Comparison of ENCODE assay signal across 8 mouse cellular contexts in the genomic region with DNA sequence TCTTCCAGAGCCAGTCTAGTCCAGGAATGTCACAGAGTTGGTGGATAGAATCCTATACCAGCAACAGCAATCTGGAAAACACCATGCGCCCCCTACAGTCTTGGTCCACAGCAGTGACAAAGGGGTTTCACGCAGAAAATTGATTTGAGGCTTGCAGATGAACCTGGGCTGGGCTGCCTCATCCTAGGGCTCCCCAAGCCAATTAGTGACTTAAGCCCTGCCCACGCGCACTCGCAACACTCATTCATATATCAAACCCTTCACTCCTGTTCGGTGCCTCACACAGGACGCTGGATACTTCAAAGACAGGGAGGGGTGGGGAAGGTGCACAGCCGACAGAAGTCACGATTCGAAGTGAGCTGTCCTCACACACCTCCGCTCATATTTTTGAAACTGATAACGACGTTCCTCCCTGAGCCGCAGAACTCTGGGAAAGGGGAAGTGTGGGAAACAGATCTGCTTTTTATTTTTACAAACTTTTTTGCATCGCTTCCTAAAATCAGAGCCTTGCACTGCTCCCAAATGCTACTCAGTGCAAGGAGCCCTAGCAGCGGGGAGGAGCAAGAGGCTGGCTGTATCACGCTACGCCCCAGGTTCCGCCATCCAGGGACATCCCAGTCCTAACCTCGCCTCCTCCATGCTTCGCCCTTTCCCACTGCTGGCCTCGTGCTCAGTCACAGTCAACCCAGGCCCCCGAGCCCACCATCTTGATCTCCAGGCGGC. TPM values are rescaled to one million over a fixed set of nuclear protein-coding genes. Genes with fewer than 3 reads are reported as not detected.
DNase-seq lines count a peak whose midpoint lies in the region; ATAC-seq lines count a peak whose summit lies in the region.

No protein-coding gene starts in this region.

- H3K9me3 ChIP-seq in embryonic facial prominence, embryonic 15.5 days (replicated peaks): no peaks in the 10 kb centered on the region
- no peaks in the 10 kb centered on the region for H3K9me3 ChIP-seq in intestine, embryonic 14.5 days (ENCODE audit: control insufficient read depth, low read length)
- no peaks in the 10 kb centered on the region for H3K9me3 ChIP-seq in stomach, embryonic 14.5 days (ENCODE audit: control insufficient read depth, low read depth, low read length)

- H3K9ac ChIP-seq in embryonic facial prominence, embryonic 15.5 days: peak overlapping the region; percentile 47
- H3K9ac ChIP-seq in intestine, embryonic 14.5 days (ENCODE audit: low read length): peak overlapping the region; percentile 68
- H3K9ac ChIP-seq in stomach, embryonic 14.5 days (replicated peaks; ENCODE audit: low read depth, low read length): peak overlapping the region; percentile 39; the same call in 1 of the 2 replicates

- peaks cover 35% of the 10 kb centered on the region for H3K4me1 ChIP-seq in embryonic facial prominence, embryonic 15.5 days
- H3K4me1 ChIP-seq in intestine, embryonic 14.5 days (replicated peaks; ENCODE audit: control insufficient read depth, insufficient read depth, low read length): peaks cover 37% of the 10 kb centered on the region
- H3K4me1 ChIP-seq in stomach, embryonic 14.5 days (ENCODE audit: control insufficient read depth, insufficient read depth, low read length): peaks cover 23% of the 10 kb centered on the region; the same call in 1 of the 2 replicates

- no peaks in the 10 kb centered on the region for H3K27me3 ChIP-seq in embryonic facial prominence, embryonic 15.5 days
- H3K27me3 ChIP-seq in intestine, embryonic 14.5 days (replicated peaks; ENCODE audit: control insufficient read depth, insufficient read depth, low read length): no peaks in the 10 kb centered on the region
- no peaks in the 10 kb centered on the region for H3K27me3 ChIP-seq in stomach, embryonic 14.5 days (ENCODE audit: control insufficient read depth, insufficient read depth, low read length)

- H3K27ac ChIP-seq in embryonic facial prominence, embryonic 15.5 days (replicated peaks): peak overlapping the region; percentile 91
- peak overlapping the region; percentile 95 for H3K27ac ChIP-seq in intestine, embryonic 14.5 days (ENCODE audit: low read depth)
- H3K27ac ChIP-seq in stomach, embryonic 14.5 days (ENCODE audit: low read length): peak overlapping the region; percentile 92

- under 1% methylated on average over 24 of the region's 24 CpGs for WGBS in embryonic facial prominence, embryonic 15.5 days
- 1% methylated on average over 24 of the region's 24 CpGs for WGBS in intestine, embryonic 14.5 days
- under 1% methylated on average over 24 of the region's 24 CpGs for WGBS in stomach, embryonic 14.5 days

- ATAC-seq in embryonic facial prominence, embryonic 15.5 days (ENCODE audit: insufficient number of reproducible peaks, low FRiP score, low TSS enrichment, low read depth): peak; percentile 71
- peak; percentile 75 for ATAC-seq in intestine, embryonic 14.5 days (replicated peaks; ENCODE audit: low FRiP score, low TSS enrichment, low read depth)
- peak; percentile 51 for ATAC-seq in megakaryocyte, adult 5-6 weeks (ENCODE audit: poor library complexity, severe bottlenecking)
- peak; percentile 62 for ATAC-seq in stomach, embryonic 14.5 days (ENCODE audit: insufficient number of reproducible peaks, insufficient read depth, low FRiP score, low read depth)

- DNase-seq in layer of hippocampus, adult 9-11 months: peak; percentile 48
- DNase-seq in layer of hippocampus, adult 9-10 months (ENCODE audit: low spot score): no peak
- peak; percentile 71 for DNase-seq in ZHBTc4 (ENCODE audit: low read depth, low spot score)
- no peak for DNase-seq in intestine, embryonic 14.5 days (ENCODE audit: low spot score)
- no peak for DNase-seq in spleen, postnatal 36 days (ENCODE audit: low spot score in 2 of 2)

- no peaks in the 10 kb centered on the region for H3K36me3 ChIP-seq in embryonic facial prominence, embryonic 15.5 days
- H3K36me3 ChIP-seq in intestine, embryonic 14.5 days (ENCODE audit: control insufficient read depth, insufficient read depth, low read length): no peaks in the 10 kb centered on the region
- no peaks in the 10 kb centered on the region for H3K36me3 ChIP-seq in stomach, embryonic 14.5 days (ENCODE audit: control insufficient read depth, insufficient read depth, low read length)

- peak overlapping the region; percentile 65 for H3K4me3 ChIP-seq in embryonic facial prominence, embryonic 15.5 days (replicated peaks)
- peak overlapping the region; percentile 57 for H3K4me3 ChIP-seq in intestine, embryonic 14.5 days (ENCODE audit: low read depth, low read length)
- peak overlapping the region; percentile 65 for H3K4me3 ChIP-seq in stomach, embryonic 14.5 days (ENCODE audit: low read depth, low read length)

- peak overlapping the region; percentile 96 for H3K4me2 ChIP-seq in embryonic facial prominence, embryonic 15.5 days (replicated peaks)
- peak overlapping the region; percentile 87 for H3K4me2 ChIP-seq in intestine, embryonic 14.5 days (ENCODE audit: low read length)
- H3K4me2 ChIP-seq in stomach, embryonic 14.5 days (replicated peaks; ENCODE audit: low read depth, low read length): peak overlapping the region; percentile 78

RNA-seq across cellular contexts. Expression of a gene that starts 0.6 kb away (rescaled TPM):
- polyA plus RNA-seq in embryonic facial prominence, embryonic 15.5 days (2015; fragmentation: Nextera tagmentation; extraction: Ambion mirVana): 15.1 and 17.5 TPM in 2 replicates
- 18.6 and 23.4 TPM in 2 replicates for polyA plus RNA-seq in intestine, embryonic 14.5 days (2014; fragmentation: Nextera tagmentation; extraction: Ambion mirVana)
- 0.96 and 3.5 TPM in 2 replicates for total RNA-seq in megakaryocyte, adult 5-6 weeks (2015)
- 0.70 and 1.0 TPM in 2 replicates for total RNA-seq in megakaryocyte, adult 5-6 weeks (2017)
- polyA plus RNA-seq in stomach, embryonic 14.5 days (2014; fragmentation: Nextera tagmentation; extraction: Ambion mirVana): 15.9 and 22.7 TPM in 2 replicates

RNA-seq across cellular contexts. Expression of a gene that starts 27.6 kb away (rescaled TPM):
- polyA plus RNA-seq in embryonic facial prominence, embryonic 15.5 days (2015; fragmentation: Nextera tagmentation; extraction: Ambion mirVana): 2,130 and 2,205 TPM in 2 replicates
- polyA plus RNA-seq in intestine, embryonic 14.5 days (2014; fragmentation: Nextera tagmentation; extraction: Ambion mirVana): 417 and 502 TPM in 2 replicates
- total RNA-seq in megakaryocyte, adult 5-6 weeks (2015): 0.23 and 0.76 TPM in 2 replicates
- total RNA-seq in megakaryocyte, adult 5-6 weeks (2017): 0.37 and 0.73 TPM in 2 replicates
- polyA plus RNA-seq in stomach, embryonic 14.5 days (2014; fragmentation: Nextera tagmentation; extraction: Ambion mirVana): 474 and 475 TPM in 2 replicates

Comparison
In these comparisons a context has a peak if more than half of its experiments do, and no peak if none do; other contexts are left out.
1. DNase-seq: peak in layer of hippocampus, adult 9-11 months (single experiment) and ZHBTc4 (single experiment); none in layer of hippocampus, adult 9-10 months (single experiment), intestine, embryonic 14.5 days (single experiment) and spleen, postnatal 36 days (0 of 2).
2. Peak in every context shown above with its lines, with median percentiles within 50 percentile points of each other: ATAC-seq, H3K27ac ChIP-seq, H3K4me2 ChIP-seq, H3K4me3 ChIP-seq and H3K9ac ChIP-seq.